Mouse (Mus musculus): Measurements from ENCODE around the gene Eif3d. TPM values are rescaled to one million over a fixed set of nuclear protein-coding genes. Genes with fewer than 3 reads are reported as not detected.
A peak's percentile ranks its signal among the peaks of the same experiment; 100 is the strongest.

The Eif3d gene
- polyA plus RNA-seq, 1 experiment from 2014 or later, result 162 TPM

- H3K9ac ChIP-seq, result no peak overlapping the region
- no peak for ATAC-seq (replicated peaks)
- peaks cover 24% of the 10 kb centered on the region for H3K4me1 ChIP-seq
- peaks cover 14% of the 10 kb centered on the region; the same call in 1 of the 2 replicates for H3K36me3 ChIP-seq (replicated peaks)
- H3K9me3 ChIP-seq, result no peaks in the 10 kb centered on the region
- no peak overlapping the region for H3K27ac ChIP-seq
- H3K4me3 ChIP-seq, result no peak overlapping the region
- no peaks in the 10 kb centered on the region for H3K27me3 ChIP-seq (replicated peaks)
- 96% methylated on average over 5 of the region's 5 CpGs for WGBS
- H3K4me2 ChIP-seq, result no peak overlapping the region
Observed at GRCm38 (mm10) chr15:77926921-77927320, 43.7 kb downstream of the Eif3d start.

GRCm38 (mm10) chr15:77925195-77925594 is 45.4 kb downstream of the Eif3d start:
- H3K9ac ChIP-seq, result no peak overlapping the region
- no peak overlapping the region for H3K4me3 ChIP-seq
- H3K27ac ChIP-seq, result no peak overlapping the region
- H3K27me3 ChIP-seq (replicated peaks), result no peaks in the 10 kb centered on the region
- ATAC-seq (replicated peaks), result no peak
- peaks cover 23% of the 10 kb centered on the region for H3K36me3 ChIP-seq (replicated peaks)
- H3K4me2 ChIP-seq, result no peak overlapping the region
- 93% methylated on average over 2 of the region's 2 CpGs for WGBS
- H3K9me3 ChIP-seq, result no peaks in the 10 kb centered on the region
- peaks cover 24% of the 10 kb centered on the region for H3K4me1 ChIP-seq

- peaks cover 14% of the 10 kb centered on the region for H3K4me1 ChIP-seq
- H3K4me2 ChIP-seq, result no peak overlapping the region
- no peak overlapping the region for H3K9ac ChIP-seq
- peaks cover 23% of the 10 kb centered on the region for H3K36me3 ChIP-seq (replicated peaks)
- 75% methylated on average over 9 of the region's 9 CpGs for WGBS
- H3K9me3 ChIP-seq, result no peaks in the 10 kb centered on the region
- H3K27me3 ChIP-seq (replicated peaks), result no peaks in the 10 kb centered on the region
- no peak for ATAC-seq (replicated peaks)
- H3K27ac ChIP-seq, result no peak overlapping the region
- H3K4me3 ChIP-seq, result no peak overlapping the region
Observed at GRCm38 (mm10) chr15:77923267-77924035, 47.2 kb downstream of the Eif3d start.

GRCm38 (mm10) chr15:77922710-77923109 is 47.9 kb downstream of the Eif3d start:
- Histone ChIP-seq H3K27ac (no peak overlapping the region), H3K27me3 (replicated peaks) (no peaks in the 10 kb centered on the region), H3K4me2 (no peak overlapping the region), H3K4me1 (peaks cover 9% of the 10 kb centered on the region), H3K9me3 (no peaks in the 10 kb centered on the region), H3K9ac (no peak overlapping the region), H3K36me3 (replicated peaks) (peaks cover 23% of the 10 kb centered on the region), H3K4me3 (no peak overlapping the region)
- no peak for ATAC-seq (replicated peaks)
- 89% methylated on average over 9 of the region's 9 CpGs for WGBS

GRCm38 (mm10) chr15:77921636-77922035 is 49.0 kb downstream of the Eif3d start:
- Histone ChIP-seq H3K27ac (no peak overlapping the region), H3K9ac (no peak overlapping the region), H3K9me3 (no peaks in the 10 kb centered on the region), H3K36me3 (replicated peaks) (peaks cover 23% of the 10 kb centered on the region), H3K4me2 (no peak overlapping the region), H3K27me3 (replicated peaks) (no peaks in the 10 kb centered on the region), H3K4me1 (no peaks in the 10 kb centered on the region), H3K4me3 (no peak overlapping the region)
- WGBS, result 85% methylated on average over 6 of the region's 6 CpGs
- ATAC-seq (replicated peaks), result no peak

GRCm38 (mm10) chr15:77920511-77921462 is 49.8 kb downstream of the Eif3d start:
- Histone ChIP-seq H3K4me3 (no peak overlapping the region), H3K9me3 (no peaks in the 10 kb centered on the region), H3K4me2 (no peak overlapping the region), H3K4me1 (no peaks in the 10 kb centered on the region), H3K36me3 (replicated peaks) (peaks cover 27% of the 10 kb centered on the region), H3K27ac (no peak overlapping the region), H3K9ac (no peak overlapping the region), H3K27me3 (replicated peaks) (no peaks in the 10 kb centered on the region)
- 85% methylated on average over 10 of the region's 10 CpGs for WGBS
- ATAC-seq (replicated peaks), result no peak

- no peak overlapping the region for H3K9ac ChIP-seq
- ATAC-seq (replicated peaks), result no peak
- WGBS, result 89% methylated on average over 12 of the region's 12 CpGs
- H3K27me3 ChIP-seq (replicated peaks), result no peaks in the 10 kb centered on the region
- no peaks in the 10 kb centered on the region for H3K9me3 ChIP-seq
- H3K36me3 ChIP-seq (replicated peaks), result peaks cover 33% of the 10 kb centered on the region
- H3K4me2 ChIP-seq, result no peak overlapping the region
- peak overlapping the region; percentile 13; the same call in 1 of the 2 replicates for H3K27ac ChIP-seq
- no peaks in the 10 kb centered on the region for H3K4me1 ChIP-seq
- H3K4me3 ChIP-seq, result no peak overlapping the region
Observed at GRCm38 (mm10) chr15:77919441-77919840, 51.2 kb downstream of the Eif3d start.

- H3K9ac ChIP-seq, result no peak overlapping the region
- H3K9me3 ChIP-seq, result no peaks in the 10 kb centered on the region
- 41% methylated on average over 8 of the region's 8 CpGs for WGBS
- H3K27ac ChIP-seq, result no peak overlapping the region
- H3K4me2 ChIP-seq, result no peak overlapping the region
- H3K4me3 ChIP-seq, result no peak overlapping the region
- peaks cover 20% of the 10 kb centered on the region for H3K36me3 ChIP-seq (replicated peaks)
- ATAC-seq (replicated peaks), result peak; percentile 54
- no peaks in the 10 kb centered on the region for H3K27me3 ChIP-seq (replicated peaks)
- H3K4me1 ChIP-seq, result no peaks in the 10 kb centered on the region
Observed at GRCm38 (mm10) chr15:77916851-77917544, 53.6 kb downstream of the Eif3d start.

GRCm38 (mm10) chr15:77915287-77915686 is 55.3 kb downstream of the Eif3d start:
- 94% methylated on average over 4 of the region's 4 CpGs for WGBS
- ATAC-seq (replicated peaks), result no peak

GRCm38 (mm10) chr15:77914507-77914906 is 56.1 kb downstream of the Eif3d start:
- Histone ChIP-seq H3K4me1 (no peaks in the 10 kb centered on the region), H3K4me2 (no peak overlapping the region), H3K9ac (no peak overlapping the region), H3K4me3 (no peak overlapping the region), H3K36me3 (replicated peaks) (peaks cover 12% of the 10 kb centered on the region; the same call in 1 of the 2 replicates), H3K27me3 (replicated peaks) (no peaks in the 10 kb centered on the region), H3K27ac (no peak overlapping the region), H3K9me3 (no peaks in the 10 kb centered on the region)
- ATAC-seq (replicated peaks), result no peak
- WGBS, result 97% methylated on average over 3 of the region's 3 CpGs

More at GRCm38 (mm10) chr15:77915287-77915686, 55.3 kb downstream of the Eif3d start:
- no peaks in the 10 kb centered on the region for H3K9me3 ChIP-seq
- H3K4me3 ChIP-seq, result no peak overlapping the region
- H3K4me1 ChIP-seq, result no peaks in the 10 kb centered on the region
- no peak overlapping the region for H3K27ac ChIP-seq
- H3K9ac ChIP-seq, result no peak overlapping the region
- H3K27me3 ChIP-seq (replicated peaks), result no peaks in the 10 kb centered on the region
- H3K36me3 ChIP-seq (replicated peaks), result peaks cover 12% of the 10 kb centered on the region; the same call in 1 of the 2 replicates
- H3K4me2 ChIP-seq, result no peak overlapping the region

- H3K27ac ChIP-seq, result no peak overlapping the region
- H3K36me3 ChIP-seq (replicated peaks), result peaks cover 12% of the 10 kb centered on the region; the same call in 1 of the 2 replicates
- ATAC-seq (replicated peaks), result no peak
- H3K9ac ChIP-seq, result no peak overlapping the region
- 89% methylated on average over 8 of the region's 8 CpGs for WGBS
- H3K4me2 ChIP-seq, result no peak overlapping the region
- no peaks in the 10 kb centered on the region for H3K4me1 ChIP-seq
- H3K27me3 ChIP-seq (replicated peaks), result no peaks in the 10 kb centered on the region
- H3K9me3 ChIP-seq, result no peaks in the 10 kb centered on the region
- H3K4me3 ChIP-seq, result no peak overlapping the region
Observed at GRCm38 (mm10) chr15:77913054-77913453, 57.6 kb downstream of the Eif3d start.

- H3K27ac ChIP-seq, result no peak overlapping the region
- H3K36me3 ChIP-seq (replicated peaks), result peaks cover 12% of the 10 kb centered on the region; the same call in 1 of the 2 replicates
- H3K27me3 ChIP-seq (replicated peaks), result no peaks in the 10 kb centered on the region
- no peak overlapping the region for H3K4me3 ChIP-seq
- H3K9ac ChIP-seq, result no peak overlapping the region
- H3K9me3 ChIP-seq, result no peaks in the 10 kb centered on the region
- H3K4me2 ChIP-seq, result no peak overlapping the region
- ATAC-seq (replicated peaks), result no peak
- WGBS, result 63% methylated on average over 7 of the region's 7 CpGs
- H3K4me1 ChIP-seq, result no peaks in the 10 kb centered on the region
Observed at GRCm38 (mm10) chr15:77912585-77912984, 58.0 kb downstream of the Eif3d start.
